Mouse (Mus musculus) megakaryocyte, adult 5-6 weeks (primary cell): Measurements from ENCODE around the gene Rfx4. TPM values are rescaled to one million over a fixed set of nuclear protein-coding genes. Genes with fewer than 3 reads are reported as not detected.

ENCODE experiments used
- ATAC-seq: 2 replicates; pipeline ENCODE4 v1.8.0; 2016; ENCODE audit warnings: mild to moderate bottlenecking, inconsistent platforms; ENCODE audit not compliant: poor library complexity, severe bottlenecking
- total RNA-seq, 2 experiments: library from RNA; stranded (forward) in 1 of 2; stranded (reverse) in 1 of 2; fragments of 153-499, 151-499 nt in 1 of 2; fragments of 221-1000, 200-1000 nt in 1 of 2; gene quantifications; 2 replicates each; pipeline versions ENCODE4 v1.2.3 to v1.2.4; 2015 to 2017

The Rfx4 gene
- total RNA-seq, 2 experiments from 2014 or later = 0.11 TPM; not detected in 1

- ATAC-seq = no peak
Measured at GRCm38 (mm10) chr10:84948970-84949683, 193.3 kb downstream of the Rfx4 start.

DNA sequence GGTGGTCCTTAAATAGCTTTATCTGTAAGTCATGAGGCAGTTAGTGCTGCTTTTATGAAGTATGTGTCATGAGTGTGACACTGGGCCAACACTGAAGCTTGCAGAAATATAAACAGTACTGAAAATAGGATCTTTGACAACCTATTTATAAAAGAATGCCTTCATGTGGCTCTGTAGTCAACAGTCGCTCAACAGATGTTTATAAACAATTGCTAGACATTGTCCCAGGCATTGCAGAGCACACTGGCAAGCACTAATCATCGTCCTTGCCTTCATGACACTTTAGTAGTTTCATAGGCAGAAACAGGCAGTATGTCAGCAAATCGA lies 193.8 kb downstream of the Rfx4 start:
- no peak for ATAC-seq

- no peak for ATAC-seq
Measured at GRCm38 (mm10) chr10:84950384-84950783, 194.5 kb downstream of the Rfx4 start.

DNA sequence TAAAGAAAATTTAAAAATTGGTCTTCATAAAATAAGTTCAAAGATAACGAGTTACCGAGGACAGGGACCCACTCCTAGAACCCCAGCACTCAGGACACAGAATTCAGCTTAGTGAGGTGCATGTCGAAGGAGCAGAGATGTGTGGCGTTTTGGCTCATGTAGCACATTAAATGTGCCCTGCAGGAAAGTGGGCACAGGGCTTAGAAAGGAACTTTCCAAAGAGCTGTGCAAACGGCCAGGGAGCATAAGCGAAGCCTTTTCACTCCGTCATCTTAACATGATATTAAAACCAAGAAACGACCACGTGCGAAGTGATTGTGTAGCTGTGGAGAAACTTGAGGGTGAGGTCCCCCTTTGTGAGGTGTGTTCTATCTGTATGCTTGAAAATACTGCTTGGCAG lies 198.4 kb downstream of the Rfx4 start:
- ATAC-seq = no peak

Other genes with a start within 250 kb of the Rfx4 start
- 122 and 125 TPM in 2 replicates for gene Ckap4, start 222.0 kb upstream of the Rfx4 start, total RNA-seq (2015)
- gene Ckap4, start 222.0 kb upstream of the Rfx4 start, total RNA-seq (2017) = 115 TPM in 2 replicates
- 54.8 and 59.3 TPM in 2 replicates for gene Tcp11l2, start 179.4 kb upstream of the Rfx4 start, total RNA-seq (2015)
- 29.7 and 36.1 TPM in 2 replicates for gene Tcp11l2, start 179.4 kb upstream of the Rfx4 start, total RNA-seq (2017)
- gene Polr3b, start 133.8 kb upstream of the Rfx4 start, total RNA-seq (2015) = 20.0 and 20.1 TPM in 2 replicates
- gene Polr3b, start 133.8 kb upstream of the Rfx4 start, total RNA-seq (2017) = 26.3 and 28.7 TPM in 2 replicates
- gene Ric8b, start 161.6 kb downstream of the Rfx4 start, total RNA-seq (2015) = 13.1 and 13.8 TPM in 2 replicates
- gene Ric8b, start 161.6 kb downstream of the Rfx4 start, total RNA-seq (2017) = 13.4 and 16.6 TPM in 2 replicates